In the genomic region with DNA sequence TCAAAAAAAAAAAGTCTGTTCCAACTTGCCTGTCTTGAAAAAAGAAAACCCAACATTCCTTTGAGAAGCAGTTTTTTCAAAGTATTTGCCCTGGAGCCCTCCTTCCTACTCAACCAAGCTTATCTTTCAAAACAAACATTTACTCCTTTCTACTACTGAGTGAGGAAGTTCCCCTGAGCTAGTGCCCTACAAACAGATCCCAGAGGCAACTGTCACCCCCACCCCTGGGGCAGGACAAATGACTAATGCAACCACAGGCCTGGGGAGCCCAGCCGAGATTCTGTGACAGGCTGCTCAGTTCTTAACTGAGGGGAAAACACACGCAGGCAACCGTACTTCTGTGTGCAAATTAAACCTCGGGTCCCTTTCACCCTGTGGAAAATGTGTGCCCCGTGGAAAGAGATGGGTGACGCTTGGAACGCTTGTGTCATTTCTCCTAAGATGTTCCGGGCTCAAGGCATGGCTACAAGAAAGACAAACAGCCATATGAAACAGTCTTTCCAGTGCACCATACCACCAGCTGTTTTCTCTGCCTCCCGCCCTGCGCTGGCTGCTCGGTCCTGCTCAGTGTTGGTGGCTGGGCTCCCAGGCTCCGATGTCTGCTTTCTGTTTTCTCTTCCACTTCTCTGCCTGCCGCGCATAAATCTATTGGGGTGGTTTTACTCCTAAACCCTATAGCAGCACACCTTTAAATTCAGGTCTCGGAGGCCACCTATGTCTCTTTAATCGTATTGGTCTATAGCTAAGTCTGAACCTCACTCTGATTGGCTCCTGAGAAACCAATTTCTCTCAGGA, we compare ENCODE assay signal across 8 mouse cellular contexts. TPM values are rescaled to one million over a fixed set of nuclear protein-coding genes. Genes with fewer than 3 reads are reported as not detected.
A peak's percentile ranks its signal among the peaks of the same experiment; 100 is the strongest.
DNase-seq lines count a peak whose midpoint lies in the region; ATAC-seq and TF ChIP-seq lines count a peak whose summit lies in the region.

No protein-coding gene starts in this region.

- H3K36me3 ChIP-seq in intestine, postnatal 0 days (ENCODE audit: control insufficient read depth, insufficient read depth) = no peaks in the 10 kb centered on the region

- peak; percentile 84 for ATAC-seq in granulocyte monocyte progenitor cell, adult 5-6 weeks (replicated peaks; ENCODE audit: poor library complexity, severe bottlenecking)
- ATAC-seq in intestine, postnatal 0 days = no peak

- peak overlapping the region; percentile 74 for H3K27ac ChIP-seq in gastrocnemius, adult 2 months
- peak overlapping the region; percentile 35; the same call in 1 of the 2 replicates for H3K27ac ChIP-seq in intestine, postnatal 0 days (ENCODE audit: low read depth, low read length)
- H3K27ac ChIP-seq in olfactory bulb, adult 2 months (ENCODE audit: insufficient read depth, low read depth, low read length) = no peak overlapping the region

- WGBS in intestine, postnatal 0 days = 3% methylated on average over 16 of the region's 16 CpGs
- WGBS in lung, adult 2 months = 8% methylated on average over 16 of the region's 16 CpGs
- WGBS in olfactory bulb, adult 2 months = 4% methylated on average over 16 of the region's 16 CpGs

- H3K4me1 ChIP-seq in intestine, postnatal 0 days (replicated peaks; ENCODE audit: control insufficient read depth, insufficient read depth, low read length) = 0 out of 2 replicates have a peak, but pooled peaks cover 3% of the 10 kb centered on the region
- peaks cover 10% of the 10 kb centered on the region; the same call in 1 of the 2 replicates for H3K4me1 ChIP-seq in lung, adult 2 months (ENCODE audit: control insufficient read depth, insufficient read depth, low read length)
- H3K4me1 ChIP-seq in olfactory bulb, adult 2 months (ENCODE audit: control insufficient read depth, insufficient read depth, low read length) = peaks cover 14% of the 10 kb centered on the region

- TF ChIP-seq CTCF in gastrocnemius, adult 2 months (IDR thresholded peaks at IDR 0.05) = no peak
- TF ChIP-seq CTCF in intestine, postnatal 0 days (IDR thresholded peaks at IDR 0.05; ENCODE audit: low read depth) = no peak
- TF ChIP-seq CTCF in lung, adult 2 months (IDR thresholded peaks at IDR 0.05; ENCODE audit: insufficient read depth, low read length) = no peak
- TF ChIP-seq CTCF in olfactory bulb, adult 2 months (IDR thresholded peaks at IDR 0.05; ENCODE audit: insufficient read depth, low read depth, low read length) = no peak

- intact Hi-C loops in gastrocnemius, adult 2 months (cut with DNase I) = no loop called here

- H3K4me2 ChIP-seq in intestine, postnatal 0 days (replicated peaks; ENCODE audit: low read depth) = peak overlapping the region; percentile 66

- H3K9ac ChIP-seq in intestine, postnatal 0 days (ENCODE audit: low read depth, low read length) = no peak overlapping the region

- H3K4me3 ChIP-seq in gastrocnemius, adult 2 months = peak overlapping the region; percentile 70
- H3K4me3 ChIP-seq in intestine, postnatal 0 days (ENCODE audit: low read depth, low read length) = peak overlapping the region; percentile 20; the same call in 1 of the 2 replicates
- peak overlapping the region; percentile 58 for H3K4me3 ChIP-seq in lung, adult 2 months (replicated peaks; ENCODE audit: extremely low read depth, low read depth, low read length)
- peak overlapping the region; percentile 33 for H3K4me3 ChIP-seq in olfactory bulb, adult 2 months (ENCODE audit: insufficient read depth, low read depth, low read length)

- H3K27me3 ChIP-seq in intestine, postnatal 0 days (replicated peaks; ENCODE audit: control insufficient read depth, insufficient read depth, low read length) = no peaks in the 10 kb centered on the region

- H3K9me3 ChIP-seq in intestine, postnatal 0 days (ENCODE audit: control insufficient read depth) = no peaks in the 10 kb centered on the region

- no peak for TF ChIP-seq POLR2A in lung, adult 2 months (IDR thresholded peaks at IDR 0.05; ENCODE audit: borderline replicate concordance, extremely low read depth, low read depth, low read length)
- TF ChIP-seq POLR2A in olfactory bulb, adult 2 months (IDR thresholded peaks at IDR 0.05; ENCODE audit: insufficient read depth, low read depth, low read length) = no peak

- DNase-seq in gastrocnemius, adult 2 months = peak; percentile 55
- no peak for DNase-seq in gastrocnemius, adult 18-20 months (ENCODE audit: low spot score)
- DNase-seq in adrenal gland, postnatal 10 days = peak; percentile 42
- peak; percentile 65 for DNase-seq in lung, adult 2 months
- no peak for DNase-seq in testis, postnatal 10 days (ENCODE audit: low spot score)

RNA-seq across cellular contexts. Expression of a gene that starts 14.4 kb away (rescaled TPM):
- 10 to 100 TPM; 12.3 to 21.8 TPM for total RNA-seq in gastrocnemius, adult 2 months (2021)
- total RNA-seq in gastrocnemius, adult 18-20 months (2021) = 10 to 100 TPM; 15.5 to 21.9 TPM
- total RNA-seq in adrenal gland, postnatal 10 days (2021) = 10 to 100 TPM; 25.1 to 30.2 TPM
- total RNA-seq in granulocyte monocyte progenitor cell, adult 5-6 weeks (2014; fragmentation: Nextera tagmentation) = 2.1 and 3.7 TPM in 2 replicates
- 2.6 and 3.1 TPM in 2 replicates for total RNA-seq in granulocyte monocyte progenitor cell, adult 5-6 weeks (2017)
- 7.9 and 9.2 TPM in 2 replicates for polyA plus RNA-seq in intestine, postnatal 0 days (2015; fragmentation: Nextera tagmentation; extraction: Ambion mirVana)
- 105 and 124 TPM in 2 replicates for polyA plus RNA-seq in lung, adult 2 months (2012; rRNA removed)
- not detected in 2 replicates for polyA plus RNA-seq in olfactory bulb, adult 2 months (2012; ENCODE audit: insufficient read depth, insufficient read length, low replicate concordance, missing spikeins)

Comparison
In these comparisons a context has a peak if more than half of its experiments do, and no peak if none do; other contexts are left out.
1. DNase-seq: peak in gastrocnemius, adult 2 months (single experiment), adrenal gland, postnatal 10 days (single experiment) and lung, adult 2 months (single experiment); none in gastrocnemius, adult 18-20 months (single experiment) and testis, postnatal 10 days (single experiment).
2. H3K4me3 ChIP-seq: peak in every context shown above with its lines; median percentile 70 in gastrocnemius, adult 2 months; 58 in lung, adult 2 months; 33 in olfactory bulb, adult 2 months; 20 in intestine, postnatal 0 days.